Mouse (Mus musculus) kidney, adult 11 months (tissue): Measurements from ENCODE around the gene Cdt1.
"Not testable (repeated sequence)": the region's sequence is repeated elsewhere in the genome, so short reads cannot be mapped to it uniquely, and the experiment has no call there.

Experiments
- DNase-seq: peaks from one replicate; pipeline ENCODE4 v3.0.0; 2022

The Cdt1 gene

DNA sequence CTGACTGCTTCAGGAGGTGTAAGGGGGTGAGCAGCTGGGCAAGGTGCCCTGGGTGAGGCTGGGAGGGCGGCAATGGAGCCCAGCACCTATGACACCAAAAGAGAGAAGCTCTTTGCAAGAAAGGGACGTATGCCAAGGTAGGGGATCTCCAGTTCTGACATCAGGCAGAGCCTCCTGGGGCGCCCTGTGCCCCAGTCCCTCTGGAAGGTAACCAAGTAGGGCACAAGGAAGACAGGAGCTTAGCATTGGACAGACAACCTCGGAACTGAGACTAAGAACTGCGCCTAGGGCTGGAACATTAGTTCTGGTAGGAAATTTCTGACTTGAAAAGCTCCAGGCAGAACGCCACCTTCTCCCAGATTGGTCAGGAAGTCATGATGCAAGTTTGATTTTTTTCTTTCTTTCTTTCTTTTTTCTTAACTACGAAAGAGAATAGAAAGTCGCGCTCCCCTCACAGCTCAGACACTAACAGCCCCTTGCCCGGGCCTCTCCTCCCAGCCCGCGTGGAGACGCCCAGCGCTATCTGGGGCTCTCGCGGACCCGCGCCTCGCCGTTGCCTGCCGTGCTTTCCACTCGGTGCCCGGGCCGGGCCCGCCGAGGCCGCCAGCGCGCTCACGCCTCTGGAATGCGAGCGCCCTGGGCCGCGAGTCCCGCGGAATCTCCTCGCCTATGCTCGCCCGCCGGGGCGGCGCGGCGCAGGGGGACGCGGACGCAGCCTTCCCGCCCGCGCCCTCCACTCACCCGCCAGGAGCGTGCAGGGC lies 17.4 kb upstream of the Cdt1 start:
- DNase-seq = peak; percentile 52

- peak; percentile 41 for DNase-seq
Measured at GRCm38 (mm10) chr8:122550995-122551264, 16.9 kb upstream of the Cdt1 start.

DNA sequence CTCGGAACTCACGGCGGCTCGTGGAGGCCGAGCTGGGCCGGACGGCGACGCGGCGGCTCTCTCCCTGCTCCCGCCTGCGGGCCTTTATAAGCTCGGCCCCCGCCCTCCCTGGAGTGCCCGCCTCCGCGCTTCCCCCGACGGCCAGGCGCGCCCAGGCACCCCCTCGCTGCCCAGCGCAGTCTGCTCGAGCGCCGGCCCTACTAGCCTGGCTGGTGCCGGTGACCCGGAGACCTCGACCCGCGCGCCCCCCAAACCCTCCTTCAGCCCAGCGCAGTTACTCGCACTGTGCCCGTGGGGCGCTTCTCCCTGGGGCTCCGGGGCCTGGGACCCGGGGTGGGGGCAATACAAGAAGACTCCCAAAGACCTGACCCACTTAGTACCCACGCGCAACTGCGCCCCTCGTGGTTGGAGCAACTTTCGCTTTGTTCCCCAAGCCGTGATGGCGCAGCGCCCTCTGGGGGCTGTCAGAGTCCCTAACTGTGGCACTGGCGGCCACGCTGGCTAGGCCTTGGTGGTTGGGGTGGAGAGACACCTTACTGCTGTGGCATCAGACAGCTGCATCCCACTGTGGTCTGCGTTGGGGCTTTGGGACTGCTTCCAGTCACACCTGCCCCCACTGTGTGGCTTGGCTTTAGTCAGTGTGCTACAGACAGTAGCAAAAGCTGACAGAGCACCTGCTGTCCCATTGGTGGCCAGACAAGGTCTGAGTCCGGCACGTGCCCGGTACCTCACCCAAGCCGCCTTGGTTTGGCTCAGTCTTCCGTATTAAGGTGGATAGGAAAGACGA lies 16.4 kb upstream of the Cdt1 start, which contains the start of gene Piezo1:
Gene Piezo1 (minus strand): TSS at position 65 of the 787 bp plus-strand sequence.
- DNase-seq = peak; percentile 90

DNA sequence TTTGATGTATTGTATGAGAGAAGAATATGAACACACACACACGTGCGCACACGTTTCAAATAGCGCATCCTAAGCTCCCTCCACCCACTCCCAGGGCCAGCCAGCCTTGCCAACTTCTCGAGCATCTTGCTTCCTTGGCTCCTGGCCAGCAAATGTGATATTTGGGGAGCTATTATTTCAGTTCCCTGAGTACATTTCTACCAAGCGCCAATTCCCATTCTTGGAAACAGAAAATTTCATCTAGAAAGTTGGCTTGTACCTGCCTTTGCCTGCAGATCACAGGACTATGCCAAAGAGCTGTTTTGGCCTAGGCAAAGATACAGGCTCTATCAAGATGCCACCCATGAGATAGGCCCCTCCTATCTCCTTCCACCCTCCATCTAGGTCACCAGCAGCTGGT lies 13.0 kb upstream of the Cdt1 start:
- no peak for DNase-seq

GRCm38 (mm10) chr8:122556030-122557009 lies 11.5 kb upstream of the Cdt1 start:
- DNase-seq = peak; percentile 56

GRCm38 (mm10) chr8:122557248-122558038 lies 10.4 kb upstream of the Cdt1 start:
- no peak for DNase-seq

- no peak for DNase-seq
Measured at GRCm38 (mm10) chr8:122558671-122559349, 9.0 kb upstream of the Cdt1 start.

- DNase-seq = no peak
Measured at GRCm38 (mm10) chr8:122561199-122561598, 6.6 kb upstream of the Cdt1 start.

- no peak for DNase-seq
Measured at GRCm38 (mm10) chr8:122564363-122565352, 3.2 kb upstream of the Cdt1 start.

DNA sequence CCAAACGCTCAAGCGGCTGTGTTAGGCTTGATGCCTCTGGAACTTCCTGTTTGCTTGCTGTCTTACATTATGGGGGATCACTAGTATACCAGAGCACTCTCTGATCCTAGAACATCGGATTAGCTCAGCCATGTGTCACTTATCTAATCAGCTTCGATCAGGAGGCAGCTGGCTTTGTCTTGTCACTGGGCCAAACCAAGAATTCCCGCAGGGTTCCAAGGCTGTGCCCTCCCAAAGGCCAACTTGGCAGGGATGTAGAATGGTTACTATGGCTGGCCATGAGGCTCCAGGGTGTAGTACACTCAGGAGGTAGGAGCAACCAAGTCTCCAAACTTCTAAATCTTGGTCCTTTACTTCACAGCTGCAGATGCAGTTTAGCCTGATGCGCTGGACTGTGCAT lies 1.0 kb upstream of the Cdt1 start:
- no peak for DNase-seq

GRCm38 (mm10) chr8:122568109-122568504 lies 292 bp downstream of the Cdt1 start:
- no peak for DNase-seq

GRCm38 (mm10) chr8:122568881-122569309 lies 1.1 kb downstream of the Cdt1 start:
- no peak for DNase-seq

- DNase-seq = no peak
Measured at GRCm38 (mm10) chr8:122569329-122569728, 1.5 kb downstream of the Cdt1 start.

DNA sequence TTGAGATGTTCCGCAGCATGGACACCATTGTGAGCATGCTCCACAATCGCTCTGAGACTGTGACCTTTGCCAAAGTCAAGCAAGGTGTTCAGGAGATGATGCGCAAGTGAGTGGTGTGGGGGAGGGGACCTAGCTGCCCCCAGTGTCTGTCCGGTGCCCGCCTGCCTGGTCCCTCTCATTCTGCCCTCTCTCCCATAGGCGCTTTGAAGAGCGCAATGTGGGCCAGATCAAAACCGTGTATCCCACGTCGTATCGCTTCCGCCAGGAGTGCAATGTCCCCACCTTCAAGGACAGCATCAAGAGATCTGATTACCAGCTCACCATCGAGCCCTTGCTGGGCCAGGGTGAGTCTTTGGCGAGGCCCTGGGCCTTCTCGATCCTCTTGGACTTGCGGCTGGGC lies 2.2 kb downstream of the Cdt1 start:
- no peak for DNase-seq

GRCm38 (mm10) chr8:122571153-122571552 lies 3.3 kb downstream of the Cdt1 start:
- no peak for DNase-seq

- DNase-seq = no peak
Measured at GRCm38 (mm10) chr8:122571750-122572267, 4.0 kb downstream of the Cdt1 start.

DNA sequence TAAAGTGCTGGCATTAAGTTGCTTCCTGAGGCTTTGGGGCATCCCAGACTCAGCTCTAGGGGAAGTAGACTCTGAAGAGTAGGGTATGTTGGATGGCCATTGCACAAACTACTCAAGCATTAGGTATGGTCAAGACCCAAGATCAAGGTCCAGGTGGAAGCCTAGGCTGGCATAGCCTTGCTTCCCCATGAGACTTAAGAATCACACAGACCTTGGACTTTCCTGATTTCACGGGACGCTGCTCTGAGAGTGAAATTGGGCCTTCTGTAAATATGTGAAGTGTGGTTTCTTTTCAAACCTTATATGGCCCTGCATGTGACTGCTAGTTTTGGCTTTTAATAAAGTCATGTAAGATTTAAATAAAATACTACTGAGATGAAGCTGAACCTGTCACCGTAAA lies 4.9 kb downstream of the Cdt1 start:
- DNase-seq = peak; percentile 74

DNA sequence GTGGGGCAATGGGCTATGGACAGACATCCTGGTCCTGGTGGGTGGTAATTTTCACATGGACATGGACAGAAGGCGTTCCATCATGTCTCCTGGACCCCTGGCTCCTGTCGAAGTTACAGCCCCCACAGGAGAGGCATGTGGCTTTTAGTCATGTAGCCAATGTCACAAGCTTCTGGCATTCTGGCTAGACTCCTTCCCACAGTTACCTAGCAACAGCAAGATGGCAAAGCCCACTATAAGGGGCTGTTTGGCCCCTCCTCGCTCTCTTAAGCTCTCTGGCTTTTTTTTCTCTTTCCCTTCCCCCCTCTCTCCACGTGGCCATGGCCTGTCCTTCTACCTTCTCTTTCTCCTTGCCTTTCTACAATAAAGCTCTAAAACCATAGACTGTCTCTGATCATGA lies 5.4 kb downstream of the Cdt1 start:
- not testable (repeated sequence) for DNase-seq

DNA sequence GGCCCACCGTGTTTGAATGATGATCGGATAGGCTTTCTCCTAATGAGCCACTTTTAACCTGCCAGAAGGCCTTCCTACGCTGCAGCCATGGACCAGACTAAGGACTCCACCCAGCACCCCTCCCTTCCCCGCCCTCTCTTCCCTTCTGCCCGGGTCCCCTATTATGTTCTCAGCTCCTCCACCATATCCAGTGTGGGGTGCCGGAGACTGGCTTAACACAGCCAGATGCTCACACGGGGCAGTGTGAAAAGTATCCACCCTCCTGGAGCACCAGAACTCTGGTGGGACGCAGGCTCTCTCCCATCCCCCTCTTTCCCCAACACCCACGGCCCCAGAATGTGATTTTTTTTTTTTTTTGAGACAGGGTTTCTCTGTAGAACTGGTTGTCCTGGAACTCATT lies 5.8 kb downstream of the Cdt1 start:
- DNase-seq = no peak

- DNase-seq = no peak
Measured at GRCm38 (mm10) chr8:122574264-122574663, 6.4 kb downstream of the Cdt1 start.
